Mouse (Mus musculus) B cell, adult 2 months (primary cell): ENCODE measurements around the gene Cd2bp2.

Source experiments
- DNase-seq, 2 experiments: peaks; one replicate each; pipeline ENCODE4 v3.0.0; 2022

The Cd2bp2 gene

DNA sequence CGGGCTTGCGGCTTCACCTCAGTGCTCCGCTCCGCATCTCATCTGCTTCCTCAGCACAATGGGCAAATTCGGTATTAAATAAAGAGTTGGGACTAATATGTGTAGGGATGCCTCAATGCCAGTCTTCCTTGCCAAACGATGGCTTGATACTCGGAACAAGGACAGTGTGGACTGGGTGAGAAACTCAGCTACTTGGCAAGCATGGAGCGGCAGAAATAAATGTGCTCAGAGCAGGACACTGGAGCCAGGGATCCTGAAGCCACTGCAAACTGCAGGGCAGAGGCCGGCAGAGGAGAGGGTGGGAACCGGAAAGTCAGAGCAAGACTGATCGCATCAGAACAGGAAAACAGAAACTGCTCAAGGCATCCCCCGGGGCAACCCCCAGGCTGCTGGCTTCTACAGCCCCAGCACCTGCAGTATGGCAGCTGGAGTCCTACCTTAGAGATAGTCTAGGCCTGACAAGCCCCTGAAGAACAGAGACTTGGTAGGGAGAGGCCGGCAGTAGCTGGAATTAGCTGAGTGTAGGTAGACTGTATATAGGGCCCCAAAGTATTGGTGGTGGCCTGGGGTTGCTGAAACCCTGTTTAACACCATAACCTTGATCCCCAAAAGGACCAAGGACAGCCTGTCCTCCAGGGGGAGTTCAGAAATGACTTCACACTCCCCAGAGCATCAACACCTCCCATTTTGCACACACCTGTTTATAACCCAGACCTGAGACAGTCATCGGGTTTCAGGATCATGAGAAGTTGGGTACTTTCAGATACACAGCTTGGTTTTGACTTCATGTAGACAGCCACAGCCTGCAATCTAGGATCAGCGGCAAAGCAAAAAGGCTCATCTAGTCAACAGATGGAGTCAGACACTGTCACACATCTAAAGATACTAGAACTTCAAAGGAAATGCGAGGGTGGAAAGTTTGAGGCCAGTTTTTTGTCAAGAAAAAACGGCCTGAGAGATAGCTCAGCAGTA is 7.3 kb downstream of the Cd2bp2 start:
- DNase-seq: peak in 1 of 2 experiments; percentile 16

DNA sequence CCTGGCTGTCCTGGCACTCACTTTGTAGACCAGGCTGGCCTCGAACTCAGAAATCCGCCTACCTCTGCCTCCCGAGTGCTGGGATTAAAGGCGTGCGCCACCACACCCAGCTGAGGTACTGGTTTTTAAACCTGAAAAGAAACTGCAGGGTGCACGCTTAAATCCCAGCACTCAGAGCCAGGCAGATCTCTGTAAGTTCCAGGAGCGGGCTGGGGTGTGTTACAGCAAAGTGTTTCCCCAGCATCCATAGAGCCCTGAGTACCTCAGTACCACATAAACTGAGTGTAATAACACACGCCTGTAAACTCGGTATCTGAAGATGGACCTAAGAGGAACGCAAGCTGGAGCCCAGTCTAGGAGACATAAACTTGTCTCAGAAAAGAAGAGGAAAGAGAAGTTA is 8.5 kb downstream of the Cd2bp2 start:
- DNase-seq: no peak

- peak in 1 of 2 experiments; percentile 34 for DNase-seq
Observed at GRCm38 (mm10) chr7:127185601-127186000, 10.2 kb downstream of the Cd2bp2 start.

DNA sequence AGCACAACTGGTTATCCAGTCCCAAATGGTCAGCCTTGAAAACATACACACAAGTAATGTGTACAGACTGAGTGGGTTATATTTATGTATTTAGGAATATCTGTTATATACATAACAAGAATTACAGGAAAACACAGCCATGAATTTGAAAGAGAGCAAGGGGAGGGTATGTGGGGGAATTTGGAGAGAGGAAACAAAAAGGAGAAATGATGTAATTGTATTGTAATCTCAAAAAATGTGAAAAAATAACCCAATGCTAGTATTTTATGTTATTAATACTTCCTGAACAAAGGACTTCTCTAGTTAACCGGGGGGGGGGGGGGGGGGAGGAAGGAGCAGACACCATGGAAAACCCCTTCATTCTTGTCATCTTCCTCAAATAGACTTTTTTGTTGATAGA is 11.1 kb downstream of the Cd2bp2 start:
- no peak for DNase-seq

DNA sequence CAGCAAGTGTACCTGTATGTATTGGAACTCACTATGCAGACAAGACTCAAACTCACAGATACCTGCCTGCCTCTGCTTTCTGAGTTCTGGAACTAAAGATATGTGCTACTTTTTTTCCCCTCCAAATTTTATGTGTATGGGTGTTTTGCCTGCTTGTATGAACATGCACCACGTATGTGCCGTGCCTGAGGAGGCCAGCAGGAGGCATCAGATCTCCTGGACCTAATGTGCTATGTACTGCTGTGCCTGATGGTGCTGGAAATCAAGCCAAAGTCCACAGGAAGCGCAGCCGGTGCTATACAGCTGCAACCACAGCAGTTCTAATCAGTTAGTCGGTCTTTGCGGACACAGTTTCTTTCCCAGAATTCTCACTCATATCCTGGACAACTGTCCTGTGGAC is 12.0 kb downstream of the Cd2bp2 start:
- peak; percentile 33 to 43 for DNase-seq

DNA sequence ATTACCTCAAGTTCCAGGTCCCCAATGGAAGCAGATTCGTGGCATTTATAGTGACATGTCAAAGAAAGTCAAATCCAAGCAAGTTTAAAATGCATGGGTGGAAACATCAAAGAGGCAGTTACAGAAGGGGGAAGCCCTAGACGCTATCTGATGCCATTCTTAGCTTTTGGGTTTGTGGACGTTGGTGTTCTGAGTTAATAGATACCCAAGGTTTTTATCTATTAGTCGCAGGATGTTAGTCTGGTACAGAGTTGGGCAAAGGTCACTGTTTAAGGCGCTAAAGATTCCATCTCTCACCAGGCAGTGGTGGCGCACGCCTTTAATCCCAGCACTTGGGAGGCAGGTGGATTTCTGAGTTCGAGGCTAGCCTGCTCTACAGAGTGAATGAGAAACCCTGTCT is 12.5 kb downstream of the Cd2bp2 start:
- DNase-seq: no peak

GRCm38 (mm10) chr7:127181724-127182123 is 14.1 kb downstream of the Cd2bp2 start:
- DNase-seq: peak in 1 of 2 experiments; percentile 29

GRCm38 (mm10) chr7:127180783-127181182 is 15.1 kb downstream of the Cd2bp2 start:
- DNase-seq: peak; percentile 24 to 40

GRCm38 (mm10) chr7:127176937-127177336 is 18.9 kb downstream of the Cd2bp2 start:
- no peak for DNase-seq

DNA sequence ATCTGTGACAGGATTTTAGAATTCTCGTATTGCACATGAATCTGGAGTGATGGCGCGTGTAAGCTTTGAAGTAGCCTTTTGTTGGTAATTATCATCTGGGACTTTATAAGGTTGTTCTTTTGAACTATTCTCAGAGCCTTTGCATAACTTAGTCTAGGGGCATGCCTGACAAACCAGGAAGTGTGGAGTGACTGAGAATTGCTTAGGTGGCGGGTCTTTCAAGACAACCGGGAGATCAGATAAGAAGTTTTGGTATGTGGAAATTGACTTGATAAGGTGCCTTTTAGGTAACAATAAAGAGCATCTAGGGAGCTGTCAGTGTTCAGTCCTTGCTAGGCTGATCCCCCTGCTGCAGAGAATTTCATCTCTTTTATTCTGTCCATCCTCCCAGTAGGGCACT is 29.3 kb downstream of the Cd2bp2 start:
- no peak for DNase-seq

- no peak for DNase-seq
Observed at GRCm38 (mm10) chr7:127165607-127166493, 30.0 kb downstream of the Cd2bp2 start.

DNA sequence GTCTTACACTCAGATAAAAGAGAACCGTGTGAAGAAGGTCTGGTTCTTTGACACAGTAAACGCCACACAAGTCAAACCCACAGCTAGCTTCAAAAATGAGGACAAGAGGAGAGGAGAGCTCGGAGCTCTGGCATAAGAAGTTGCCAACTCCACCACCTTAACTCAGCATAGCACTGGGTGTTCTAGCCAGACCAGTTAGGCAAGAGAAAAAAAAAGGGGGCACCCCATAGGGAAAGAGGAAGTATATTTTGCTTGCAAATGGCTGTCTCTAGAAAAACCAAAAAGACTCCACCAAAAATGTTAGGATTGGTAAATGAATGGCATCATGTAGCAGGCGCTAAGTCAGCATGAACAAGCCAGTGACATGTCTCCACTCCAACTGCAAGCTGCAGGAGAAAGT is 31.8 kb downstream of the Cd2bp2 start:
- peak in 1 of 2 experiments; percentile 21 for DNase-seq

DNA sequence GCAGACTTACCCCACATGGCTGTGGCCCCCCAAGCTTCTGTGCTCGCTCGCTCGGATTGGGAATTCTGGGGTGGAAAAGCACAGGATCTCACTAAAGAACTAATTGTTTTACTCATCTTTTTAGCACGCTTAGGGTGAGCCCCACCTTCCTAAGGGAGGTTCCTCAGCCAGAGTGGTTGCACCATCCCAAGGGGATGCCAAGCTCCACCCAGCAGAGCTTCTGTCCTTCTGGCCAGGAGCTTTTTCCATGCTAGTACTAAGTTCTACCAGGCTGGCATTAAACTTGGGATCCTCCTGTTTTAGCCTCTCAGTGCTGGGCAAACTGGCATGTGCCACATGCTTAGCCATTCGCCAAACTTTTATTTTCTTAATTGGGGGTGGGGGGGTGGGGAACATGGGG is 33.3 kb downstream of the Cd2bp2 start:
- DNase-seq: no peak

DNA sequence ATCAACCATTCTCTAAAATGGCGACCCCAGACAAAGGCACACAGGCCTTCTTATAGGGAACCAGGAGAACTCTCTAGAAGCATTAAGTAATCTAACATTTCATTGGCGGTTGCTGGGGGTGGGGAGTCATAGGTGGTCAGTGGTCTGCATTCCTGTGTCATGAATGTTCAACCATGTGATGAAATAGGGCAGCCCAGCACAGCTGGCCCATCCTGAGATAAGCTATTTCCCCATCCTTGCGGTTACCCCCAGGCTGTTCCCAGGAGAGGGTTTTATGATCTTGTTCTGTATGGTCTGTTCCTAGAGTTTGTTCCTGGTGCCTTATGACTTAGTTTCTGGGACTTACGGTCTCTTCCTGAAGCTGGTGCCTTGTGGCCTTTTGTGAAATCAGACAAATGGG is 38.3 kb downstream of the Cd2bp2 start:
- no peak for DNase-seq

DNA sequence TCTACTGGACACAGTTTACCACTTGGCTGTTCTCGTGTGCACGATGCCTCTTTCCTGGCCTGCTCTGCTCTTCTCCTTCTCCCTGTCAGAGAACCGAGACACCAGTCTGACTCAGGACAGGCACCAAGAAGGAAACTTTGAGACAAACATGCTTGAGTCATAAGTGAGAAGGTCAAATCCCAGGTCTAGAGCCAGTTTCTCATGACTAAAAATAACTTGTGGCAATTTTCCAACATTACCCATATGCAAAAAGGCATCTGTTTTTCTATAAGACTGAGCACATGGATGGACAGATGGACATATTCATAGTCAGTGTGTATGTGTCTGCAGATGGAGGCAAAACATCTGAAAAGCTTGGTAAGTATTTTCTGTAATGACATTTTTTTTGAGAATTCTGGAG is 42.4 kb downstream of the Cd2bp2 start:
- no peak for DNase-seq

- no peak for DNase-seq
Observed at GRCm38 (mm10) chr7:127152464-127152863, 43.4 kb downstream of the Cd2bp2 start.

DNA sequence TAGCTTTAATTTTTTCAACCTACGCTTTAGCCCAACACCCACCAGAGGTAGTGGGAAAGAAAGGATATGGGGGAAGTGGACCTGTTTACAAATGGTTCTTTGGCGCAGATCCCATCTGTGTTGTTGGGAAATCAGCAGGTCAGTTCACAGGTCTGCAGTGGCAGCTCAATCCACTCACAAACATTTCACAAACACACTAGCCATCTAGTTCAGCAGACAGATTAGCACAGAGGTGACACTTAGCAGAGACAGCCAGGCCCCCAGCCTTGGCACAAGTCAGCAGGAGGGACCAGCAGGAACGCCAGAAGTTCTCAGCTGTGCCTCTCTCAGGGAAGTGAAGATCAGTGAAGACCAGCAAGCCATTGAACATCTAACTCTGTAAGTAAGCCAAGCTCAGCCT is 47.9 kb downstream of the Cd2bp2 start:
- no peak for DNase-seq

GRCm38 (mm10) chr7:127146267-127146603 is 49.6 kb downstream of the Cd2bp2 start:
- DNase-seq: no peak

DNA sequence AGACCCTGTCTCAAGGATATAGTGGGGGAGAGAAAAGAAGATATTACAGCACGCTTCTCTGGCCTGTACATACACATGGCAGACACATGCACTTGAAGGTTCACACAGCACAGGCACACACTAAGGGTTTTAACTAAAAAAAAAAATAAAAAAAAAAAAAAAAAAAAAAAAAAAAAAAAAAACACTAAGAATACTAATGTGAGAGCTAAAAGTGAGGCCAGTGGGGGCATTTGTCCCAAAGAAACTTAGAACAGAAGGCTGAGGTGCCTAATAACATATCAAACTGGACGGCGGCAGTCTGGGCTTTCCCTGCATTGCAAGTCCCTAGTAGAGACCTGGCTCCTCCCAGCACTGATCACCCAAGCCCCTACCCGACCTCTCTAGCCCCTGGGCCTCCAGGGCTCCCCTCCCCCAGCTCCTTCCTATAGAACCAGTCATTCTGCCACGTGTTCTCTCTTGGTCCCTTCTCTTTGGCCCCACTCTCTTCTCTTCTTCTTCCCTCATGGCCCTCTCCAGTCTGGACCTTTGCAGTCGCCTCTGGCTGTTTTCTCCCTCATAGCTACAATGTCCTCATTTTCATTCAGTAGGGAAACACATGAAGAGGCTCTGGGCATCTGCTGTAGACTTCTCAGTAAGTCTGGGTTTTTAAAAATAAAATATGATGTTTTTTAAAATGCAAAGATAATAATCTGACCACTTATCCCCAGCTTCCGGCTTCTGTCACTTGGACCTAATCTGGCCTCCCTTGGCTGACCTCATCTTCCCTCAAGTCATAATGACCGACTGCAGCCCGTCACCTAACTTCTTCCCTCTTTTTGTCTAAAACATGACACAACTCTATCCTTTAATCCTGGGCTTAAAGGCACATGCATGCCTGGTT is 50.2 kb downstream of the Cd2bp2 start:
- DNase-seq: no peak

DNA sequence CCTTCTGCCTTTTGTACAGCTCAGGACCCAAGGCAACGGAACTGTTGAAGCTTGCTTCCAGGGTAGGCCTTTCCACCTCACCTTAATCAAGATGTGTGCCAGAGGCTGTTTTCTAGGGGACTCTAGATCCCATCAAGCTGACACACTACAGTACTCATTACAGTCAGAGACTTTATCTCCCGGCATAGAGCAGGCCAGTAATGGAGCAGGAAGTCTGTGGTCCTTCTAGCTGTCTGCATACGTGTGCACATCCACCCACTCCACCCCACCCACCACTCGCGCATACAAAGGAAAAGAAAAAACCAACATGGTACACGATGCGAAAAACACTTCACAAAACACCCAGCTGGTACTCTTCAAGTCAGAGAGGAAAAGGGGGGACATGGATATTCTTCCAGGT is 51.4 kb downstream of the Cd2bp2 start:
- no peak for DNase-seq

- DNase-seq: no peak
Observed at GRCm38 (mm10) chr7:127142666-127143065, 53.2 kb downstream of the Cd2bp2 start.

GRCm38 (mm10) chr7:127142214-127142613 is 53.6 kb downstream of the Cd2bp2 start:
- DNase-seq: no peak
